Comparison of ENCODE assay signal across 10 mouse cellular contexts in genomic region chr6:119521482-119521900, GRCm38 (mm10). TPM values are rescaled to one million over a fixed set of nuclear protein-coding genes. Genes with fewer than 3 reads are reported as not detected.
DNase-seq lines count a peak whose midpoint lies in the region; ATAC-seq lines count a peak whose summit lies in the region.
"Had no signal": no experiment of that assay in that cellular context is flagged by ENCODE, and none has a peak within 500 bp of the region (broad histone marks: within the 10 kb centered on the region; RNA-seq: fewer than 3 reads in every experiment).

No protein-coding gene starts in this region.

- H3K4me2 ChIP-seq in forebrain, embryonic 12.5 days: no peak overlapping the region

- WGBS in forebrain, embryonic 10.5 days: 75% methylated on average over 3 of the region's 3 CpGs
- WGBS in forebrain, embryonic 12.5 days: 67% methylated on average over 3 of the region's 3 CpGs

- peak overlapping the region; percentile 48; the same call in 1 of the 2 replicates for H3K27ac ChIP-seq in forebrain, embryonic 10.5 days
- no peak overlapping the region for H3K27ac ChIP-seq in forebrain, embryonic 12.5 days

- H3K36me3 ChIP-seq in forebrain, embryonic 10.5 days (replicated peaks): peaks cover 14% of the 10 kb centered on the region
- no peaks in the 10 kb centered on the region for H3K36me3 ChIP-seq in forebrain, embryonic 12.5 days (replicated peaks)
- H3K36me3 ChIP-seq: heart, embryonic 15.5 days had no signal

- ATAC-seq in forebrain, embryonic 12.5 days (ENCODE audit: low FRiP score): no peak
- ATAC-seq in megakaryocyte, adult 5-6 weeks (ENCODE audit: poor library complexity, severe bottlenecking): no peak

- no peaks in the 10 kb centered on the region for H3K27me3 ChIP-seq in forebrain, embryonic 10.5 days (ENCODE audit: poor library complexity, severe bottlenecking)
- H3K27me3 ChIP-seq in forebrain, embryonic 12.5 days: no peaks in the 10 kb centered on the region
- H3K27me3 ChIP-seq: heart, embryonic 15.5 days had no signal

- no peak overlapping the region for H3K9ac ChIP-seq in forebrain, embryonic 12.5 days
- H3K9ac ChIP-seq: heart, embryonic 15.5 days had no signal

- H3K4me1 ChIP-seq in forebrain, embryonic 10.5 days: peaks cover 53% of the 10 kb centered on the region
- peaks cover 25% of the 10 kb centered on the region for H3K4me1 ChIP-seq in forebrain, embryonic 12.5 days

- H3K9me3 ChIP-seq in forebrain, embryonic 10.5 days: peaks cover 5% of the 10 kb centered on the region; the same call in 1 of the 2 replicates
- no peaks in the 10 kb centered on the region for H3K9me3 ChIP-seq in forebrain, embryonic 12.5 days
- H3K9me3 ChIP-seq: heart, embryonic 15.5 days had no signal

- H3K4me3 ChIP-seq in forebrain, embryonic 10.5 days: no peak overlapping the region
- H3K4me3 ChIP-seq in forebrain, embryonic 12.5 days (replicated peaks): no peak overlapping the region
- H3K4me3 ChIP-seq: heart, embryonic 15.5 days had no signal

- no peak for DNase-seq in forebrain, embryonic 10.5 days (ENCODE audit: extremely low spot score, low spot score)
- DNase-seq in thymus, postnatal 14 days: peak; percentile 49
- no peak for DNase-seq in thymus, postnatal 0 days (ENCODE audit: low spot score)
- DNase-seq in layer of hippocampus, adult 9-11 months: peak; percentile 59
- no peak for DNase-seq in kidney, postnatal 25 days
- no peak for DNase-seq in urinary bladder, postnatal 36 days (ENCODE audit: low spot score in 2 of 2)
- DNase-seq: adrenal gland, adult 2 months had no signal

RNA-seq across cellular contexts. Expression of gene Wnt5b, which starts 22.7 kb away (rescaled TPM):
- 19.3 and 23.9 TPM in 2 replicates for polyA plus RNA-seq in forebrain, embryonic 10.5 days (2016; fragmentation: Nextera tagmentation; extraction: Ambion mirVana)
- 8.6 and 10.9 TPM in 2 replicates for polyA plus RNA-seq in forebrain, embryonic 12.5 days (2016; fragmentation: Nextera tagmentation; extraction: Ambion mirVana)
- polyA plus RNA-seq in thymus, postnatal 0 days (2015; fragmentation: Nextera tagmentation; extraction: Ambion mirVana): 3.9 and 4.6 TPM in 2 replicates
- total RNA-seq in megakaryocyte, adult 5-6 weeks (2015): not detected in 2 replicates
- not detected in 2 replicates for total RNA-seq in megakaryocyte, adult 5-6 weeks (2017)

RNA-seq across cellular contexts. Expression of gene Fbxl14, which starts 42.0 kb away (rescaled TPM):
- 3.5 and 3.6 TPM in 2 replicates for polyA plus RNA-seq in forebrain, embryonic 10.5 days (2016; fragmentation: Nextera tagmentation; extraction: Ambion mirVana)
- polyA plus RNA-seq in forebrain, embryonic 12.5 days (2016; fragmentation: Nextera tagmentation; extraction: Ambion mirVana): 5.1 and 5.2 TPM in 2 replicates
- 17.1 and 18.1 TPM in 2 replicates for polyA plus RNA-seq in thymus, postnatal 0 days (2015; fragmentation: Nextera tagmentation; extraction: Ambion mirVana)
- 38.4 and 40.4 TPM in 2 replicates for total RNA-seq in megakaryocyte, adult 5-6 weeks (2015)
- 40.1 and 42.2 TPM in 2 replicates for total RNA-seq in megakaryocyte, adult 5-6 weeks (2017)

Comparison
In these comparisons a context has a peak if more than half of its experiments do, and no peak if none do; other contexts are left out.
1. DNase-seq: peak in thymus, postnatal 14 days (single experiment) and layer of hippocampus, adult 9-11 months (single experiment); none in forebrain, embryonic 10.5 days (single experiment), thymus, postnatal 0 days (single experiment), kidney, postnatal 25 days (0 of 2) and urinary bladder, postnatal 36 days (0 of 2).